Mouse (Mus musculus) left cerebral cortex, adult 9 months (tissue): ENCODE measurements at regions not wholly inside any gene's neighbourhood (a gene's known extent, or its start where the extent isn't known, plus 50 kb on each side); places are given as distances from the start of the nearest gene placed in this dataset.
A peak's percentile ranks its signal among the peaks of the same experiment; 100 is the strongest.

ENCODE experiments used
- DNase-seq, 2 experiments: peaks; one replicate each; pipeline ENCODE4 v3.0.0; 2022; ENCODE audit warnings: low spot score in 2 of 2

- no peak for DNase-seq
Observed at GRCm38 (mm10) chr2:33983112-33983748, 95.5 kb upstream of the Mvb12b start.

GRCm38 (mm10) chr2:33981936-33982335 lies 94.2 kb upstream of the Mvb12b start:
- no peak for DNase-seq

DNA sequence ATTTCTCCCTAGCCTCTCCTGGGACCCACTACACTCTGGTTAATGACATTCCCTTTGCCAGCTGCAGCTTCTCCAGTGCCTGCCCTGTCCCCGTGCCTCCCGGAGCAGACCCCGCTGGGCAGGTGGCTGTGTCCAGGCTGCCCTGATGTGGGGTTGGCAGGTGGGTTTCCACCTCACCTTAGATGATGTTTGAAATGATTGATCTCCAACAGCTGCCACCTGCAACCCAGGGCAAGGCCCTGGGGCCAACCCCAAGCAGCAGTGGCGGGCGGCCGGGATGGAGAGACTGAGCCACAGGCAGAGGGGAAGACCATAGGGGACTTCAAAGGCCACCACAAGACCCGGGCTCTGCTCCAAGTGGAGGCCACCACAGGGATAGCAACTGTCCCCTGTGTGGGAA lies 93.6 kb upstream of the Mvb12b start:
- no peak for DNase-seq

DNA sequence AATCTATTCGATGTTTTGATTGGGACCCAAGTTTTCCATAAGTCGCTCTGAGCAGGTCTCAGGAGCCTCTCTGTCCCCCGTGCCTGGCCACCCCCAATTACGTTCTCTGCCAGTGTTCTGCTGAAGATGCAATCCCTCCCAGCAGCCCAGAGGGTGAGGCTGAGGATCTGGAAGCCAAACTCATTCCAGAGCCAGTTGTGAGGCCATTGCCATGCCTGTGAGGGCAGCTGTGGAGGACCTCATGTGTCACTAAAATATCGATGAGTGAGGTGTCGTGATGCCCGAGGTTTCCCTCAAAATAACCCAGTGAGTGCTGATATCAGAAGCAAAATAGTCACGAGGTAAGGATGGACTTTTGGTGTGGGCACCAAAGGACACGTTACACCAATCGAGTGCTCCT lies 93.1 kb upstream of the Mvb12b start:
- no peak for DNase-seq

GRCm38 (mm10) chr2:33979276-33979675 lies 91.5 kb upstream of the Mvb12b start:
- no peak for DNase-seq

- DNase-seq, result no peak
Observed at GRCm38 (mm10) chr2:33978550-33978949, 90.8 kb upstream of the Mvb12b start.

- no peak for DNase-seq
Observed at GRCm38 (mm10) chr2:33977576-33978352, 90.0 kb upstream of the Mvb12b start.

- DNase-seq, result no peak
Observed at GRCm38 (mm10) chr2:33977151-33977550, 89.4 kb upstream of the Mvb12b start.

- no peak for DNase-seq
Observed at GRCm38 (mm10) chr2:33976183-33976582, 88.4 kb upstream of the Mvb12b start.

GRCm38 (mm10) chr2:33975423-33976127 lies 87.8 kb upstream of the Mvb12b start:
- peak in 1 of 2 experiments; percentile 11 for DNase-seq

DNA sequence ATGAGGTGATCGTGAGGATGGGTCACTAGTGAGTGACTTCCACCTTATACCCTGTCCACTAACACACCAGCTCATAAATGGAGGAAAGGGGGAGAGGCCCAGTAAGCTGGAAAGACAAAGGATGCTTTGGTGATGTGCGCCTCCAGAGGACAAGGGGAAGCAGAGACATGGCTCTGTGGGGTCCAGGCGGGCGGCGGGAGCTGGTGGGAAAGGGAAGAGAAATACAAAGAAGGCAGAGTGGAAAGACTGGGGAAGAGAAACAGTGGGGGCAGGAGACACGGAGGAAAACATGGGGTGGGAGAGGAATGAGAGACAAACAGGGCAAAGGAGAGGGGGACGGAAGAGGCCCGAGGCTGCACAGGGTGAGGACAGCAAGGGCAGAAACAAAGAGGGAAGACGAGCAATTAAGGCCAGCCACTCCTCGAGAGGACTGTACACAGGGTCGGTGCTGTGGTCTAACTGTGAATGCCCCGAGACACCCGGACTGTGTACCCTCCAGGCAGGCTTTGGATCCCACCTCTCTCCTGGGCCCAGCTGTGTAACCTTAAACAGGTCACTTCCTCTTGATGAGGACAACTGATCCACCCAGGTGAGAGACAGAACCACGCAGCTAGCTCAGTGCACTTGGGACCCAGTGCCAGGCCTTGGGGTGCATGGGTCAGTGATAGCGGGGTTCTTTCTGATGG lies 87.1 kb upstream of the Mvb12b start:
- no peak for DNase-seq

GRCm38 (mm10) chr2:33974031-33974430 lies 86.3 kb upstream of the Mvb12b start:
- DNase-seq, result no peak

DNA sequence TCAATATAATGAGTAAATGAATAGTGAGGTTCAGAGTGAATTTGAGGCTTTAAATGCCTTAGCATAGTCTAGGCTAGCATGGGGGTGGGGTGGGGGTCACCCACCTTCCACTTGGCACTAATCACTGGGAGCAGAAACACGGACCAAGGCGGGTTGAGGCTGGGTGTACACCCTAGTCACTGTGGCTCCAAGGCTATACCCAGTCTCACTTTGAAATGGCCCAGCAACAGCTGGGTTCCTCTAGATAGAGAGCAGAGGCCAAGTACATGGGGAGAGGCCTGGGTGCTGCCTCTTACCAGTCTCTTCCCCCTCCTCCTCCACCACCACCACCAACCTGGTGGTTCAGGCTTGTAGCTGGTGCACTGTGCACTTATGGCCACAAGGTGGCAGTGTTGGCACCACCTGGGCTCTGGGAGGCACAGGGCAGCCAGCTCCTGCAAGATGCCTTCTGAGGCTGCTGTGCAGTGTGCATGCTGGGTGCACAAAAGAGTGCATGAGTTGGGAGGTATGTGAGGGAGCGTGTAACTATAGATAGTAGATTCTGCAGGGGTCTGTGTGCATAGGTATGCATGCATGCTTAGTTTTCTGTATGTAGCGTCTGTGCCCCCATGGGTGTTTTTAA lies 85.6 kb upstream of the Mvb12b start:
- peak; percentile 61 to 87 for DNase-seq

GRCm38 (mm10) chr2:33966984-33967421 lies 79.3 kb upstream of the Mvb12b start:
- peak in 1 of 2 experiments; percentile 21 for DNase-seq

DNA sequence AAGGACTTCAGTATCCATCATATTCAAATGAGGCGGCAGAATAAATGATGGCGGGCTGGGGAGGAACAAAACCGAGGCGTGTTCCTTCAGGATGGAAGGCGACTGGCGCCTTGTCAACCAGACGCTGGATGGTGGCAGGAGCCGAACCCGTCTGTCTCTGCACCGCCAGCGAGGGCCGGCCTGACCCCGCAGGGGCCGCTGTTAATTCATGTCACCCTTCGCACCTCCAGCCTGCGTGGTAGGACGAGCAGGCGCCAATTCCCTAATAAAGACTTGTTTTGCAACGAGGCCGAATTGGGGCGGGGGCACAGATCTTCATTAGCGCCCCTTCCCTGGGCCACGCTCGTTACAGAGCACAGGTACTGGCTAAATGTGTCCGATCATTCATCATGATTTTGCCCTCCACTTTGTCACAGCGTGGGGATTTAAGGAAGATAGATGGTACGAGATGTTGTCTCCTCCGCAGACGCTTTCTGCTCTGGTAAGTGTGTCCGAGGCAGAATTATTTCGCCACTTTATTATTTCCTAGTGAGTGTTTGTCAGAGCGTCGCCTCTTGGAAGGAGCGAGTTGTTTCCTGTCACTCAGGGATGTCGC lies 78.7 kb upstream of the Mvb12b start:
- no peak for DNase-seq

DNA sequence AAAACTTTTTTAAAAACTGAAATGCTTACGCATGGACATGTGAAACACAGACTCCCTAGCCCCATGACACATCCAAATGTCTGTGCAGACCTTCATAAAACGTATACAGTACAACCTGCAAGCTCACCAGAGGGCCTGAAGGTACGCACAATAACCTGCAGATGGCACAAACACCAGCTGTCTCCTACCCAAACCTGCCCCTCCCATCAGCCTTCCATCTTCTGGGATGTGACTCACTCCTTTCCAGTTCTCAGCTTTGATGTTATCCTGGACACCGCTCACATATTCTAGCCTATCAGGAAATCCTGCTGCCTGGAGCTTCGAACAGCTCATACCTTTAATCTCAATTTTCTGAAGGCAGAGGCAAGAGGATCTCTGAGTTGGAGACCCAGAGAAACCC lies 76.3 kb upstream of the Mvb12b start:
- no peak for DNase-seq

GRCm38 (mm10) chr2:33962355-33963037 lies 74.8 kb upstream of the Mvb12b start:
- DNase-seq, result no peak

GRCm38 (mm10) chr2:33961566-33961965 lies 73.8 kb upstream of the Mvb12b start:
- DNase-seq, result no peak

DNA sequence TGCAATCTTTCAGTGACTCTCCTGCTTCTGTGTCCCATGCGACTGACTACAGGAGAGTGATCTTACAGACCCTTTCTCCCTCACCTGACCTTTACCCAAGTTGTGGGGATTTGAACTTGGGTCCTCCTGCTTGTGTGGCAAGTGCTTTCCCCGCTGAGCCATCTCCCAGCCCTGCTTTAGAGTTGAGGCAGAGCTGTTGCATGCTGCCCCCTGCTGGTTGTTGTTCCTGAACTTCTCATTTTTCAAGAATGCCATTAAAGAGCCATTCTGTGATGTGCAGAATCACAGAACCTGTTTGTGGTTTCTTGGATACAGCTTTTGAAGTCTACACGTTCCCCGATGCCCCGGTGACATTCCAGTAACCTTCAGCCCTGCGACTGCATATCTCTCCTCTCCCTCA lies 70.0 kb upstream of the Mvb12b start:
- no peak for DNase-seq

GRCm38 (mm10) chr2:33944301-33944700 lies 56.6 kb upstream of the Mvb12b start:
- DNase-seq, result no peak

DNA sequence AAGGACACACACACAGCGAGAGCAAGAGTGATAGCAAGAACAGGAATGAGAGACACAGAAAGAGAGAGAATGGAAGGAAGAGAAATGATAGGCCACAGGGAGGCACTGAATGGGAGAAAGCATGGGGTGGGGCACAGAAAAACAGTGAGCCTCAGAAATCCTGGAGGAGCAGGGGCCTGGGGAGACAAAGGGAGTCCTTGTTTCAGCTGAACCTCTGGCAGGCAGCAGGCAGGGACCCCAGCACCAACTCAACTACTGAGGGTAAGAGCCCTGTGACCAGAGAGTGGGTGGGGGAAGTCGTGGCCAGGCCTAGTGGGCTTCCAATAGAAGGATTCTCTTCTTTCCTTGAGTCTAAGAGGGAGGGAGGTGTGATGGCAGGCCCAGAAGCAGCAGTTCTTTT lies 54.3 kb upstream of the Mvb12b start:
- no peak for DNase-seq
